Mouse (Mus musculus): ENCODE data around the gene Unc45a. TPM values are rescaled to one million over a fixed set of nuclear protein-coding genes. Genes with fewer than 3 reads are reported as not detected.

The Unc45a gene
- polyA plus RNA-seq (2012; rRNA removed) = 70.6 and 77.1 TPM in 2 replicates

DNA sequence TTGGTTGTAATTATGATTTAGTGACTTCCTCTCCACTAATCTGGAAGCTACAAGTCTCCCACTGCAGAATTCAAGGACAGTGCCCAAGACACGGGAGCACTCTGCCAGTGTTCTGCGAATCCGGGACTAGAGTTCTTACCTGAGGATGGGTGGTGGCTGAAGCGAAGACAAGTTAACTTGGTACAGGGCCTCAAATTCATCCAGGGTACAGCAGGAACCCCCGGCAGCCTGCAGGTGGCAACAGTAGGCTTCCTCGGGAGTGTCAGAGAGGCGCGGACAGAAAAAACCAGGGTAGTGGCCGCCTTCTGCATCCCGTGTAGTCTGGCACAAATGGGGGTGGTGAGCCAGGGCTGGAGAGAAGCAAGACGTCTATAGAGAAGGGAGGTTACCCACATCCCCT, at the start of gene Unc45a:
Gene Unc45a (minus strand): TSS at position 213 of the 400 bp plus-strand sequence.

GRCm38 (mm10) chr7:80387633-80388543, 47.1 kb upstream of the Unc45a start, which contains the start of gene Fes:
Gene Fes, minus strand, starts transcription at chr7:80387946.

GRCm38 (mm10) chr7:80371041-80371751, 30.4 kb upstream of the Unc45a start, which contains the start of gene Man2a2:
Gene Man2a2, minus strand, starts transcription at chr7:80371375.

GRCm38 (mm10) chr7:80342858-80343257, 2.1 kb upstream of the Unc45a start, which contains the start of gene Hddc3:
Gene Hddc3, plus strand, starts transcription at chr7:80343104.

GRCm38 (mm10) chr7:80324043-80324815, 16.6 kb downstream of the Unc45a start, which contains the start of gene Rccd1:
Gene Rccd1, minus strand, starts transcription at chr7:80324454.

DNA sequence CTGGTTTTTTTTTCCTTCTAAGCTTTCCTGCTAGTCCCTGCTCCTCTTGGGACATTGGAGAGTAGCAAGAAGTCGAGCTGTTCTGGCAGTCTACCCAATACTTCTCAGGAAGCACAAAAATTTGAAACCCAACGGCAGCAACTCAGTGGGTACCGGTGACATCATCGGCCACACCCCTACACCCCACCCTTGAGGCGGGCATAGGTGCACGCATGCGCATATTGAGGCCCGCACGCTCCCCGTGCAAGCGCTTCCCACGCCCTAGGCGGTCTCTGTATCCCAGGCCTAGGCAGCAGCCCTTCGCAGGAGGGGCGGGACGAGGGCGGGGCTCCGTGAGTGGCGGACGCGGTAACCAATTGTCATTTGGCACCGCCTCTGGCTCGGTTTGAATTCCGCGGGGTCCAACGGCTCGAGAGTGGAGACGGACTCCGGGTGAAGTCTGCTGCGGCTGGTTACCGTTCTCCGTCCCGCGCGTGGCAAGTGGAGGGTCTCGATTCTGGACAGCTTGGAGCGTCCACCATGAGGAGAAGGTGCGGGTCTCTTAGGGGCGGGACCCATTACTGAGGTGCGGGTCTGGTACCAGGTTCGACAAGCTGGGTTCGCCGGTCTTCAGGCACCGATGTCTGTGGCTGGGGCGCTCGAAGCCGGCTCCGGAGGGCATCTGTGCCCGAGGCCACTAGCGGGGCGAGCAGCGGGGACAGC, 46.6 kb downstream of the Unc45a start, which contains the start of gene Prc1:
Gene Prc1 (plus strand): TSS at position 389 of the 702 bp plus-strand sequence.

Other genes starting within 250 kb of the Unc45a start
- 181 and 185 TPM in 2 replicates for gene Idh2, start 225.6 kb downstream of the Unc45a start, polyA plus RNA-seq (2012; rRNA removed)
- 13.5 and 14.6 TPM in 2 replicates for gene Sema4b, start 154.2 kb downstream of the Unc45a start, polyA plus RNA-seq (2012; rRNA removed)
- 23.8 and 28.9 TPM in 2 replicates for gene Cib1, start 108.2 kb downstream of the Unc45a start, polyA plus RNA-seq (2012; rRNA removed)
- gene Gdpgp1, start 108.1 kb downstream of the Unc45a start, polyA plus RNA-seq (2012; rRNA removed) = 2.0 and 2.3 TPM in 2 replicates
- 0.92 and 0.96 TPM in 2 replicates for gene Ttll13, start 94.6 kb downstream of the Unc45a start, polyA plus RNA-seq (2012; rRNA removed)
- 64.3 and 65.9 TPM in 2 replicates for gene Ngrn, start 79.8 kb downstream of the Unc45a start, polyA plus RNA-seq (2012; rRNA removed)
- gene Vps33b, start 71.4 kb downstream of the Unc45a start, polyA plus RNA-seq (2012; rRNA removed) = 34.2 and 35.7 TPM in 2 replicates
- 18.6 and 22.8 TPM in 2 replicates for gene Prc1, start 46.6 kb downstream of the Unc45a start, polyA plus RNA-seq (2012; rRNA removed)
- 24.9 and 25.4 TPM in 2 replicates for gene Rccd1, start 16.6 kb downstream of the Unc45a start, polyA plus RNA-seq (2012; rRNA removed)
- 46.9 and 50.0 TPM in 2 replicates for gene Hddc3, start 2.1 kb upstream of the Unc45a start, polyA plus RNA-seq (2012; rRNA removed)
- 59.6 and 69.5 TPM in 2 replicates for gene Man2a2, start 30.4 kb upstream of the Unc45a start, polyA plus RNA-seq (2012; rRNA removed)
- 5.3 and 6.2 TPM in 2 replicates for gene Fes, start 46.9 kb upstream of the Unc45a start, polyA plus RNA-seq (2012; rRNA removed)
- gene Furin, start 64.4 kb upstream of the Unc45a start, polyA plus RNA-seq (2012; rRNA removed) = 14.3 and 17.2 TPM in 2 replicates
- 6.4 and 7.4 TPM in 2 replicates for gene Blm, start 194.1 kb upstream of the Unc45a start, polyA plus RNA-seq (2012; rRNA removed)

Data from central nervous system, embryonic 18 days (tissue).